Mouse (Mus musculus): ENCODE data around the gene Ints2.
"Not testable (repeated sequence)": the region's sequence is repeated elsewhere in the genome, so short reads cannot be mapped to it uniquely, and the experiment has no call there.

Ints2 gene

GRCm38 (mm10) chr11:86257460-86258076 is at the start of gene Ints2:
Gene Ints2 (minus strand): TSS chr11:86257575.
- DNase-seq (ENCODE audit: low spot score in 2 of 2) = peak; percentile 94 to 96

- DNase-seq (ENCODE audit: low spot score in 2 of 2) = not testable (repeated sequence)
These were observed 34.8 kb upstream of the Ints2 start for GRCm38 (mm10) chr11:86292201-86292600.

DNA sequence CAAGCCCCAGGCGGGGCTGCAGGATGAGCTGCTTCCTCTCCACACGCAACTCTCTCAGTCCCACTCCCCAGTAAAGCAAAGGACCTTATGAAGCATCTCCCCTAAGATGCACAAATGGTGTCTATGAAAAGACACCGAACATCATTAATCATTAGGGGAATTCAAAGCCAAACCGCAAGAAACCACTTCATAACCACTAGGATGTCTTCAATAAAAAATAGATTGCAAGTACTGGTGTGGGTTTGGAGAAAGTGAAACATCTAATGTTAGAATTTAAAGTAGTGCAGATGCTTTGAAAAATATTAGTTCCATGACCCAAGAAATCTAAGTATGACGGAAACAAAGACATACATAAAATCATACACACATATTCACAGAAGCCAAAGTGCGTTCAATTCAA is 34.3 kb upstream of the Ints2 start:
- DNase-seq (ENCODE audit: low spot score in 2 of 2) = no peak

GRCm38 (mm10) chr11:86285729-86286128 is 28.4 kb upstream of the Ints2 start:
- DNase-seq (ENCODE audit: low spot score in 2 of 2) = no peak

- no peak for DNase-seq (ENCODE audit: low spot score in 2 of 2)
These were observed 21.2 kb upstream of the Ints2 start for GRCm38 (mm10) chr11:86278442-86279102.

DNA sequence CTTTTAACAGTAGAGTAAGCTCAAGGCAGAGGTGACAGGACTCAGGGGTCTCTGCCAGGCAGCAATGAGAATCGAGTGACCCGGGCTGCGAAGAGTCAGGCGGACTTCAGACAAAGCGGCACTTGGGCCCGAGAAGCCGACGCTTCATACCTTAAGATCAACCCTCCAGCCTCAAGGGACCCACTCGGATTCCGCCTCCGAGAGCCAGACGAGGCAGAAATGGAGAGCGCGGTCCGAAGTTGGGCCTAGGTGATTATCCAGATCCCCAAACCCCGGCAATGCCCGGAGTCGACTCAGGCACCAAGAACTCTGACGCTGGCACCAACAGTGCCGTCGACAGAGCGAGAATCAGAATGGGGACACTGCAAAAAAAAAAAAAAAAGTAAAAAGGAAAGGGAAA is 321 bp downstream of the Ints2 start:
- peak in 1 of 2 experiments; percentile 60 for DNase-seq (ENCODE audit: low spot score in 2 of 2)

GRCm38 (mm10) chr11:86253342-86253741 is 4.0 kb downstream of the Ints2 start:
- DNase-seq (ENCODE audit: low spot score in 2 of 2) = no peak

- DNase-seq (ENCODE audit: low spot score in 2 of 2) = no peak
These were observed 24.9 kb downstream of the Ints2 start for GRCm38 (mm10) chr11:86232446-86232845.

DNA sequence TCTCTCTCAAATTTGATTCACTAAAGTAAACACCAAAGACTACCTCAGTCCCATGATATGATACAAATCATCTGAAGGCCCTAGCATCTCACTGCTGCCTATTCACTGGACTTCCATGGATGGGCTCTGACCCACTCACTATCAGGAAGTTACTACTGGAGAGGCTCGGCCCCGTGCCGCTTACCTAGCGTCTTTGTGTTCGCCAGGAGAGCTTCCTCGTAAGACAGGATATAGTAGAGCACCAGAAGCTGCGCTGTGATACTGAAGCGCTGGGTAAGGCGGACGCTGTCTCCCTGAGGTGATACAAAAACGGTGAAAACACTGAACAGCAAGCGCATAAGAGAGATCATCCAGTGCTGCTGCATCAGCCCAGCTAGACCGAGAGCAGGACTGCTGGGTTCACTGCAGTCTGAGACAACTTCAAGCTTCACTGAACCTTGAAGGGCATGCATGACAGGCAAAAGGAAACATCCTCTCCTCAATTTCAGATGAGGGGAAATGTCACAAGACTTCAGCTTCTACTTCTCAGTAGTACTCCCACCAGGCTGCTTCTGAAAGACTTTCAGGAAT is 25.5 kb downstream of the Ints2 start:
- DNase-seq (ENCODE audit: low spot score in 2 of 2) = no peak

DNA sequence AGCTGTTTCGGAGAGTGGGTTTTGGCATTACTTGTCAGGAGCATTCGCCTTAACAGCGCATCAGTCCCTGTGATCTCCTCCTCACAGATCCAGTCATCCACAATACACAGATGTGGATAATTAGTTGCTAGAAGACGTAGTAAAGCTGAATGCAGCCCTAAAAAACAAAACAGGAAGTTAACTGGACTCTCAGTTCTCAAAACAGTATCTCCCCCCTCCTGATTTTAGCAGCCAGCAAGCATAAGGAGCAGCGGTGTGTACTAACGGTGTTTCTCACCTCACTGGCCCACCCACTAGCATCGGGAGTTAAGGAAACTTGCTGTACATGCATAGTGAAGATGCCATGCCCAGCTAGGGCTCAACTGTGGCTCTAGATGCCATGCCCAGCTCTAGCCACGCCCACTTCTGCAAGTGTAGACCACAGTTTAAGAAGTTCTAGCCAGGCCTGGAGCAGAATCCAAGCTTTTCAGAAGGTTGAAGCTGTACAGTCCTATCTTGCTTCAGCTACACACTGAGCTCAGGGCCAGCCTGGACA is 30.7 kb downstream of the Ints2 start:
- DNase-seq (ENCODE audit: low spot score in 2 of 2) = no peak

DNA sequence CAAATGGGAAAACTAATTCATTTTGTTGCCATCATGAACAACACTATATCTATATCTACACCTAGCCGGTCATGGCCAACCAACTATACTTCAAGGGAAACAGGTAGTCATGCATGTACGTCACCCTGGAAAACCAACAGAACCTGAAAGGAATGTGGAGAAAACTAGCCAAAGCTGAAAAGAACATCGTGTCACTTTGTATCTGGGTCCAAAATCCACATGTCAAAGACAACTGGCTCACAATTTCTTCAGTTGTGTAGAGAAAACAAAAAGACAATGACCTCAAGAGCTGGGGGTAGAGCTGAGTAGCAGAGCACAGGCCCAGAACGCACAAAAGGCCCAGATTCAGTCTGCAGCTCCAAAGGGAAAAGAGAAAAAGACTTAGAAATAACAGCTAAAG is 31.6 kb downstream of the Ints2 start:
- DNase-seq (ENCODE audit: low spot score in 2 of 2) = no peak

DNA sequence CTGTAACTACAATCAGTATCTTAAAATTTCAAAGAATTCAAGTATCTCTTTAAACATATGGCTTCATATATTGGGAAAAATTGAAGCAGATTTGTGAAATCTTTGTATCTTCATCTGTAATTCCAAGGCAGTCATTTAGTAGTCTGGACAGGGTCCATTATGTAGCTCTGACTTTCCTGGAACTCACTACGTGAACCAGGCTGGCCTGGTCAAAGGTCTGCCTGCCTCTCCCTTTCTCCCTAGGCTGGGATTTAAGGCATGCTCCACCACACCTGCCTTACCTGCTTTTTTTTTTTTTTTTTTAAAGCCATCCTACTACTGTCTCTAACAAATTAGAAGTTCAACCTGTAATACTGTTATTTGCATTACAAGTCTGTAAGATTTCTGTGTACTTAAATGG is 45.6 kb downstream of the Ints2 start:
- DNase-seq (ENCODE audit: low spot score in 2 of 2) = no peak

DNA sequence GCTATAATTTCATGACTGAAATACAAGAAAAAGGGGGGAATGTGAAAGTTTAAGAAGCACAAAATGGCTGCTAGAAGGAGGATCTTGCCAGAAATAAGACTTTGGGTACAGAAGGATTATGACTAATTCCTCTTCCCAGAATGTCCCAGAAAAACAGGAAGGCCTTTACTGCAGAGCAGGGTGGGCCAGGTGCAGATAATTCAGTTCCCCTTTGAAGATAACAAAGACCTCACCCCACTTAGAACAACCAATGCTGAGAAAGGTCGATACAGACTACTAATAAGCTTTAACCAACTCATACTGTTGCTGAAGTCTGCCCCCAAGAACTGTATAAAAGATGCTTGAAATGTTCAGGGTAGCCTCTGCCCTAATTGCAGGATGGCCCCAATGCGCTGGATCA is 48.3 kb downstream of the Ints2 start:
- no peak for DNase-seq (ENCODE audit: low spot score in 2 of 2)

DNA sequence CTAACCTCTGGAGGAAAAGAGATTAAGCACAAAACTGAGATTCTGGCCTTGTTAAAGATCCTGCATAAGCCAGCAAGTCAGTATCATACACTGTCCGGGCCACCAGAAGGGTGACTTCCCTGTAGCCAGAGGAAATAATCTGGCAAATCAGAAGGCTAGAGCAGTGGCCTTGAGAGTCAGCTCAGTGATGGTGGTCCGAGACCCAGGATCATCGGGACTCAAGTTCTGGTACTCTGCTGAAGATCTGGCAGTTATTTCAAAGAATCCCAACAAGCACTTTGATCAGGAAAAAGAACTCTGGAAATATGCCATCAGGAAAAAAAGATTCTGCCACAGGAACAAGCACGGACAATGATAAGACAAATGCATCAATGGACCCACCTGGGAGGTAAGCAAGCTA is 51.5 kb downstream of the Ints2 start:
- DNase-seq (ENCODE audit: low spot score in 2 of 2) = no peak

GRCm38 (mm10) chr11:86205031-86205430 is 52.3 kb downstream of the Ints2 start:
- DNase-seq (ENCODE audit: low spot score in 2 of 2) = no peak

- DNase-seq (ENCODE audit: low spot score in 2 of 2) = no peak
These were observed 55.3 kb downstream of the Ints2 start for GRCm38 (mm10) chr11:86201901-86202675.

GRCm38 (mm10) chr11:86201037-86201786 is 56.2 kb downstream of the Ints2 start, which contains the start of gene Brip1:
Gene Brip1 (minus strand): TSS chr11:86201193.
- peak; percentile 86 to 91 for DNase-seq (ENCODE audit: low spot score in 2 of 2)

DNA sequence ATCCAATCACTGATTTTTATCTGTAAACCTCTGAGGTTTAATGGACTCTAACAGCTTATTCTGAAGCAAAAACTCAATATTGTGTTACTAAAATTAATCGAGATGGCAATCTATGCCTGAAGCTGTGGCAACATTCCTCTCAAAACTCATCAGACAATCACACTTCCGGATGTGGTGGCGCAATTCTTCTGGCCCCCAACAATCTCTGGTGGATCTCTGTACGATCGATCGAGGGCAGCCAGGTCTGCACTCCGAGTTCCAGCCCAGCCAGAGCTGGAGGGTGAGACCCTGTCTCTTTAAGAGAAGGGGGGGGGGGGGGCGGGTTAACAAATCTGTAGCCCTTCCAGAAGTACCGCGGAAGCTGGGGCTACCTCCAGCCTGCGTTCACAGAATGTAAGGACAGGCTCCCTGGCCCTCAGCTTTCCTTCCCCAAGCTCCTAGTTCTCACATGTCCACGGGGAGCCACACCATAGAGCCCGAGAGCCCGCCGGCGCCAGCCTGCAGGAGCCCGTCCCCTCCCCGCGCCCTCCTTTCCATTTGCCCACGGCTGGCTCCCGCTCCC is 56.8 kb downstream of the Ints2 start:
- DNase-seq (ENCODE audit: low spot score in 2 of 2) = no peak

DNA sequence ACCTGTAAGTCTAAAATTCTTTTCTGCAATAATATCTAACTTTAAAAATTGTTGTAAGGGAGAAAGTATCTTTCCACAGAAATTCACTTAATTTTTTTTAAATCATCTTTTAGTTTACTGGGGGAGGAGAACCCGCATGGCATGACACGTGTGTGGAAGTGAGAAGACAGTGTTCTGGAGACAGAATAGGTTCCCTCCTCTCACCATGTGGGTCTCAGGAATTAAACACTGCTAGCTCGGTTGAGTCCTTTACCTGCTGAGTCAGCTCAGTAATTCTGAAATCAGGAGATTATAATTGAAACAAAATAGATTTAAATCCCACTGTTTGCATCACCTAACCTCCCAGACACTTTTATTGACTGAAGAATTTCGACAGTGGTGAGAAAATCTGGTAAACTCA is 57.6 kb downstream of the Ints2 start:
- no peak for DNase-seq (ENCODE audit: low spot score in 2 of 2)

DNA sequence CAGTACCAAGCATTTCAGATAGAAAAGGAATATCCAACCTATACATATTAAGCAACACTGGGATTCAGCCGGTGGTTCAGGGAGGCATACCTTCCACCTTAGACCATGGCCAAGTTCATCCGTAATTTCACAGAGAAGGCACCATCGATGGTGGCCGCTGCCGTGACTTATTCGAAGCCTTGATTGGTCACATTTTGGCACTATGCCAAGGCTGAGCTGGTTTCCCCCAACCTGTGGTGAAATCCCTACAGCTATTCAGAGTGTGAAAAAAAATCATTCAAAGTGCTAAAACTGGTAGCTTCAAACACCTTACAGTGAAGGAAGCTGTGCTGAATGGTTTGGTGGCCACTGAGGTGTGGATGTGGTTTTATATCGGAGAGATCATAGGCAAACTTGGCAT is 72.2 kb downstream of the Ints2 start:
- DNase-seq (ENCODE audit: low spot score in 2 of 2) = not testable (repeated sequence)

DNA sequence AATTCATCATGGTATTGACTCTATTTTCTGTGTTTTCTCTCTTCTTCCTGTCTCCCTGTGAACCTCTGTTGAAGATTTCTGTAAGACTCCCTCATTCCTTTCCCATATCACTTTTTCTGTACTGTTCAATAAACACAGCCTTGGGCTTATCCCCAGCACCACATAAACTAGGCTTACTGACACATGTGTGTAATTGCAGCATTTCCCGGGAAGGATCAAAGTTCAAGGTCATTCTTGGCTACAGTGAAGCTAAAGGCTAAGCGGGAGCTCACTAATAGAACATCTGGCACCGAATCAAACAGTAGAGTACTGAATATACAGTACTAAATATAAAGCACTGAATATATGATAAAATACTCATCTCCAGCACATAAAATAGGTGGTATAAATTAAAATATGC is 81.5 kb downstream of the Ints2 start:
- no peak for DNase-seq (ENCODE audit: low spot score in 2 of 2)

Data from urinary bladder, postnatal 4 days (tissue).